Mouse (Mus musculus) cerebellum, adult 2 months (tissue): ENCODE data around the gene Uaca.

Experiments
- CTCF ChIP-seq: fragments of 200-500 bp; IDR thresholded peaks from 2 replicates; pipeline ENCODE4 v1.5.1; 2011; ENCODE audit warnings: low read depth, mild to moderate bottlenecking, control low read depth, low read length, moderate library complexity, borderline replicate concordance; ENCODE audit not compliant: insufficient read depth
- POLR2A ChIP-seq: fragments of 200-500 bp; IDR thresholded peaks from 2 replicates; pipeline ENCODE4 v1.6.1; 2011; ENCODE audit warnings: low read length, control low read depth, borderline replicate concordance; ENCODE audit not compliant: insufficient read depth

GRCm38 (mm10) chr9:60870919-60871503 is 76.7 kb downstream of the Uaca start:
- TF ChIP-seq CTCF (no peak), POLR2A (no peak)
